Mouse (Mus musculus) adrenal gland, postnatal 4 days (tissue): ENCODE measurements around the gene Thada. TPM values are rescaled to one million over a fixed set of nuclear protein-coding genes. Genes with fewer than 3 reads are reported as not detected.

Experiments
- DNase-seq, 2 experiments: peaks; one replicate each; pipeline ENCODE4 v3.0.0; 2021 to 2022; ENCODE audit warnings: low spot score in 2 of 2, mixed read lengths in 2 of 2
- total RNA-seq, 2 experiments: library from RNA; stranded (reverse); gene quantifications; 2 replicates each; pipeline ENCODE4 v1.2.3; 2021

Thada gene
- total RNA-seq, 2 experiments from 2014 or later, result 18.2 to 20.7 TPM

GRCm38 (mm10) chr17:84351912-84352789, 113.9 kb downstream of the Thada start:
- DNase-seq, result no peak

DNA sequence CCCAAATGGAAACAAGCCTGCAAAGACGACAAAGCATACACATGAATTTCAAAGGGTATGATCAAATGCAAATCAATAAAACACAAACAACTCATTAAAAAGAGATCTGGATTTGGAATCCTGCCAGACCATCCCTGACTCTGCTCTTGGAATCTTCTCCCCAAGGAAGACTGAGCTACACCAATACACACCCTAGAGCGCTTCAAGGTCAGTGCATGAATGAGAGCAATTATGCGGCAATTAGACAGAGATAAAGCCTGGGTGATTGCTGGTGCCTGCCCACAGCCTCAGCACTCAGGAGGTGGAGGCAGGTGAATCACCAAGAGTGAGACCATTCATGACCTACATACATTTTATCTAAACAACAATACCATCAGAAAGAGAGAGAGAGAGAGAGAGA, 114.7 kb downstream of the Thada start:
- DNase-seq, result no peak

DNA sequence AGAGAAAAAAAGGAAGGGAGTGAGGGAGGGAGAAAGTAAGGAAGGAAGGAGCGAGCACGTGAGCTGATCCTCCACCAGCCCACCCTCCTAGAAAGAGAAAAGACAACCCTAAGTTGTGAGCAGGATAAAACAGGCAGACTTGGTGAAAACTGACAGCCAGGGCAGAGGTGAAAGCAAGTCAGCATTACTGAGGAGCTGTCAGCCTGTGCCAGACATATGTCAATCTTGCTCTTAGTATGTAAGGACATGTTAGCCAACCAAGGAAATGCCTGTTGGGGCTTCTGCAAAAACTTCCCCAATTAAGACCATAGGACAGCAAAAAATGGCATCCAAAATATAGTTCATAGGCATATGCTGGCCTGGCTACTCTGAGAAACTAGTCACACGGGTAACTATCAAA, 117.1 kb downstream of the Thada start:
- no peak for DNase-seq

GRCm38 (mm10) chr17:84342299-84342817, 123.6 kb downstream of the Thada start:
- no peak for DNase-seq

DNA sequence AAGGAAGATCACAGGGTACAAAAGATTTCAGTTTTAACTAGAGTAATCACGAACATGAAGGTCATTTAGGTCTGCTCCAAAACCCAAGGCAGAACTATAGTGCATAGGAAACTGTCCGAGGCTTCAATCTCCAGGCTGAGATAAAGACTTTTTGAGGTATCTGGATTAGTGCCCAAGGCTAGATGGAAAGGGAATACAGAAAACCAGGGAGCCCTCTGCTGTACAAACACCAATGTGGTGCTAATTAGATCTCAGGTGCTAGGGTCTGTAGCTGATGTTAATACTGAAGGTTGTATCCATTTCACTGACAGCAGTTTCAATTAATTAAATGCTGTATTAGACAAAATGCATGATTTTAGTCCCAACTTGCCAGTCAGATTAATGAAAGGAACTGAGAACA, 124.3 kb downstream of the Thada start:
- no peak for DNase-seq

- no peak for DNase-seq
These were observed 125.4 kb downstream of the Thada start for GRCm38 (mm10) chr17:84340574-84340973.

- no peak for DNase-seq
These were observed 130.0 kb downstream of the Thada start for GRCm38 (mm10) chr17:84335996-84336395.

- DNase-seq, result no peak
These were observed 130.9 kb downstream of the Thada start for GRCm38 (mm10) chr17:84335076-84335475.

GRCm38 (mm10) chr17:84334241-84335014, 131.6 kb downstream of the Thada start:
- no peak for DNase-seq

DNA sequence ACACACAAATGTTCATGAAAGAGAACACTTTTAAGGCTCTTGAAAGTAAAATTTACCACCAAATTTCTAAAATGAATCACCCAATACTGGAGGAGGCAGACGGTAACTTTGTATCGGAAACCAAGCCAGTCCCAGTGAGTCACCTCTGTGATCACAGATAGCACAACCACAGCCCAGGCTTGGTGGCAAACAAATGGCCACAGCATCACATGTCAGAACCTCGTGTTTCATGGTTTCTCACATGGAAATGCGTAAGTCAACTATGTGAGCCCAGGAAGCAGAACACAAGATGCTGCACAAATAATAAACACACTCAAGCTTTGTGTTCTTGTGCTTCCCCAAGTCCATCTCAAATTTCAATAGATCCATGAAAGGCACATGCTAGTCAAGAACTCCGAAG, 133.1 kb downstream of the Thada start:
- no peak for DNase-seq

GRCm38 (mm10) chr17:84330986-84331385, 135.0 kb downstream of the Thada start:
- DNase-seq, result no peak

DNA sequence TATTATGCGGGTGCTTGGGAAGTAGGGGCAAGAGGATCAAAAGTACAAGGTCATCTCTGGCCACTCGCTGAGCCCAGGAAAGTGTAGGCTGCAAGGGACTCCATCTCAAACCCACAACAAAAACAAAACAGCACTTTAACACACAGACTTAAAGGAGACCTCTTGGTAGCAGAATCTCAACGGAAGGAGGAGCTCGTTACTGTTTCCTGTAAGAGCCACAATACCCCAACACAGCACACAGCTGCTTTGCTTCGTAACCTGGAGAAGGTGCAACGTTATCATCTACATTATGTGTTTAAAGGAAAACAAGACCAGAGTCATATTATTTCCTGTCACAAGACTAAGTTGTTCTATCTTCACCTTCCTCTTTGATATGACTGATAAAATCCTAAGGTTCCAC, 135.5 kb downstream of the Thada start:
- DNase-seq, result no peak

DNA sequence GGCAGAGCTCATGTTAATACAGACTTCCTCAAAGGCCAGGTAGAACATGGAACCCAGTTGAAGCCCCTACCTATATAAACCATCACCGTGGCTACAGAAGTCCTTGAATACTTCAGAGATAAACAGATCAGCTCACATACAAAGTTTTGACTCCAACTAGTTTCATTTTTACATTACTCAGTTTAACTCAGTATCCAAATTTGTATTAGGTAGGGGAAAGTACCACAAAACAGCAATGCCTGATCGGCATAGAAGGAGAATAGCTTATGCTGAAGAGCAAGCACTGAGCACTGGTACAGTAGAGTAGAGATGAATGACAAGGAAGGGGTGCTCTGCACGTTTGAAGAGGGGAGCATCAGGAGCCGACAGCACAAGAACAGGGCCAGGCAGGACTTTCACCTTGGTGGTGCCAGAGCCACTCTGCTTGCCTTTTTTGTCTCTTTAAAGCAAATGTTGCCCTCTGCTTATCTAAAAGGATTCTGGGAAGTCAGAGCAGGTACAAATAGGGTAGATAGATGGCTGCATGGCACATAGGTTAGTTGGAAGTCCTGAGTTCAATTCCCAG, 136.0 kb downstream of the Thada start:
- DNase-seq, result no peak

- DNase-seq, result no peak
These were observed 137.5 kb downstream of the Thada start for GRCm38 (mm10) chr17:84328526-84328925.

DNA sequence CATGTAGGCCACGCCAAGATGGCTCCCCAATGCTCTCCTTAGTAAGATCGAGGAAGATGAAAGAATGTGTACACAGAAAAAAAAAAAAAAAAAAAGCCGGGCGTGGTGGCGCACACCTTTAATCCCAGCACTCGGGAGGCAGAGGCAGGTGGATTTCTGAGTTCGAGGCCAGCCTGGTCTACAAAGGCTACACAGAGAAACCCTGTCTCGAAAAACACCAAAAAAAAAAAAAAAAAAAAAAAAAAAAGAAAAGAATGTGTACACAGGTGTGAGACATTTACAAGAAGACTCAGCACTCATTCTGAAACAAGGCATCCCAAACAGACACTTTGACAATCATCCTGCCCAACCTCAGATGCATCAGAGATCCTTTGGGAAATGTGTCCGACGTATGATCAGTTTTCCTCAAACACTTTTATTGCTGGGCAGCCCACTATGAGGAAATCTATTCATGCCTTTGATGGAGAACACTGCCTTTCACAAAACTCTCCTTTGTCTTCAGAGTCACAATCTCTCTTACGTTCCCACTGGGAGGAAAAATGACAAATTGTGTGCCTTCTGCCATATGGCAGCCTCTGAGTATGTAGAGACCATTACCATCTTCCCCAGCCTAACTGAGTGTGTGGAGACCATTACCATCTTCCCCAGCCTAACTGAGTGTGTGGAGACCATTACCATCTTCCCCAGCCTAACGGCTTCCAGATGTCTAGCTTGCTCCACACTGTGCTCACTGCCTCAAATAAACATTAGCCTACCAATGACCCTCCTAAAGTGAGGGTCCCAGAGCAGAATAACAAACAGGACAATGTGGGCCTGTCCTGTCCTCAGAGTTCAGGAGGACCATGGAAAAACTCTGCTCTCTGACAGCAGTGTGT, 138.7 kb downstream of the Thada start:
- no peak for DNase-seq

DNA sequence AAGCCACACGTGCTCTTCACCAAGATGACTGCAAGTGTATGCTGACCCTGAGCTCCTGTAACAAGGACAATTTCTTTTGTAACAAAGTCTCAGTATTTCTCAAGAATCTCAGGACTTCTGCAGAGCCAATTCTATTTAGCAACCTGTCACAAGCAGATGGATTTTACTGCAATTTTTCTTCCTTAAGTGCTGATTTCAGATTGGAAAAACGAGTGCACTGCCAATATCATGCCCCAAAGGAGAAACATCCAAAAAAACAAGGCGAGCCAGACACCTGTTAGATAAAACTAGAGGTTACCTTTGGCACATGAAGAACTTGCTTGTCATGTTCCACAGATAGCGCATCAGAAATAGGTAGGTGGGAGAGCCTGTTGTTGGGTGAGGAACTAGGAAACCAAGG, 143.8 kb downstream of the Thada start:
- DNase-seq, result no peak

DNA sequence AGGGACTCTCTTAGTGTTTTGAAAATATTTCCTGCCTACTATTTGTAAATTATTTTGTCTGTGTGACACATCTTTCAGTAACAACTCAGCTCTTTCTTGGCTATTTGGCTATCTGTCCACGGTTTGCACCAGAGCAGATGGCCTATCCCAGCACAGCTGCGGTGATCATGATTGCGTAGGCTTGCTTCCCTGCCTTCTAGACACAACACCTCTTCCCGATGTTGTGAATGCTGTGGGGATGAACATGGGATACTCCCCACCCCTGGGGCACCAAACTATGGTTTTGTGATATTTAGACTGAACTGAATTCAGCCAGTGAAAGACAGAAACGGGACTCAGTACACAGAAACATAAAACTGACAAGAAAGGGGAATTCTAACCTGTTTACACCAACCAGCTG, 144.7 kb downstream of the Thada start:
- no peak for DNase-seq

GRCm38 (mm10) chr17:84320576-84320975, 145.4 kb downstream of the Thada start:
- no peak for DNase-seq

DNA sequence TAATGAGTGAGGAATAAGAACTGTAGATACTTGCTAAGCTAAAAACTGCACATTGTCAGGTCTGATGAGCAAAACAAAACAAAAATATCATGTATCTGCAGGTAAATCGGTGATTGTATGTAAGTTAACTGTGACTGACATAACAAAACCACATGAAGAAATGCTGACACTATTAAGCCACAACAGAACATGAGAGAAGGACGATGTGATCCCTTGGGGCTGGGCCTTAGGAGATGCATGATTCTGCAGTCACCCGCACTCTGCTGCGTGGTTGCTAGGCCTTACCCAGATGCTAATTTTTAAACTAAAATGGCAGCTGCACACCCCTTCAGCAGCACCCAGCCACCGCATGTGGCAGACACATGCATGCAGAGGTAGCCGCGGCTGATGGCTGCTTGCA, 151.7 kb downstream of the Thada start:
- DNase-seq, result no peak

- no peak for DNase-seq
These were observed 152.5 kb downstream of the Thada start for GRCm38 (mm10) chr17:84313494-84313893.

DNA sequence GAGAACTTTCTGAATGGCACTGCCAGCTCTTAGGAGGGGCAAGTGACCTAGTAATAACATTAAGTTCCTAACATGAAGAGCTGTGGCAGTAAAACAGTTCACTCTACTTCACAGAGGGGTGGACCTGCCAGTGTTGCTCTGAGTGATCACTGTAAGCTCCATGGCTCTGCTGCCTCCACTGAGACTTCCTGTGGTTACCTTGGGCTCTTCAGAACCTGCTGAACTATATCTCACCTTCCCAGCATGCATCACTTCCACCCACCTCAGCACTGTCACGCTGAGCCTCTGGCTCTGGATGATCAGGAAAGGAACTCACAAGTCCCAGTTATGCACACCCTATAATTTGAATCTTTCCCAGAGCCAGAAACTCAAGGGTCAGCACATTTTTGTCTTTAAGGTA, 159.9 kb downstream of the Thada start:
- DNase-seq, result no peak
